Mouse (Mus musculus) cortical plate, adult 2 months (tissue): ENCODE results near the gene Zbtb16.

ENCODE experiments used
- CTCF ChIP-seq: fragments of 200-500 bp; IDR thresholded peaks from 2 replicates; pipeline ENCODE4 v1.5.1; 2011; ENCODE audit warnings: mild to moderate bottlenecking, control low read depth, low read length; ENCODE audit not compliant: insufficient read depth; ENCODE audit errors: extremely low read depth
- POLR2A ChIP-seq: fragments of 200-500 bp; IDR thresholded peaks from 2 replicates; pipeline ENCODE4 v1.6.1; 2011; ENCODE audit warnings: mild to moderate bottlenecking, low read length, control low read depth; ENCODE audit not compliant: insufficient read depth; ENCODE audit errors: extremely low read depth

GRCm38 (mm10) chr9:48693696-48694095 lies 142.3 kb downstream of the Zbtb16 start:
- TF ChIP-seq CTCF (no peak), POLR2A (no peak)
